Mouse (Mus musculus): ENCODE results near the gene Ccdc146. TPM values are rescaled to one million over a fixed set of nuclear protein-coding genes. Genes with fewer than 3 reads are reported as not detected.
"Not testable (repeated sequence)": the region's sequence is repeated elsewhere in the genome, so short reads cannot be mapped to it uniquely, and the experiment has no call there.

Ccdc146 gene
- total RNA-seq, 2 experiments from 2014 or later, result 0.96 to 1.1 TPM

DNA sequence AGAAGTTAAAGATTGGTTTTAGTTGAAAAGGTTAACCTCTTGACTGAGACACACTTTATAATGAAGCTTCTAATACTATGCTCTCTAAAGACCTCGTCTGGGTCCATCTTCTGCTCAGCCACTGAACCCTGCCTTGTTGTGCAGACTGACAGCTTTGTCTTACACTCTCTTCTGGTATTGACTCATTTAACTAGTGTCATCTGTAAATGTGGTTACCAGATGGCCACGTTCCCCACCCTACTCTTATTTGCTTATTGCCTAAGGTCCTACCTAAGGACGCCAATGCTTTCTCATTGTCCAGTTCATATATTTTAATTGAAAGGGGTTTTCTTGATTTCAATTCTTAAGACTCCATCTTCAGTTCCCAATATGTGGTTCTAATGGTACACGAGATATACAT is 35.6 kb downstream of the Ccdc146 start:
- DNase-seq (ENCODE audit: low spot score in 2 of 2), result no peak

DNA sequence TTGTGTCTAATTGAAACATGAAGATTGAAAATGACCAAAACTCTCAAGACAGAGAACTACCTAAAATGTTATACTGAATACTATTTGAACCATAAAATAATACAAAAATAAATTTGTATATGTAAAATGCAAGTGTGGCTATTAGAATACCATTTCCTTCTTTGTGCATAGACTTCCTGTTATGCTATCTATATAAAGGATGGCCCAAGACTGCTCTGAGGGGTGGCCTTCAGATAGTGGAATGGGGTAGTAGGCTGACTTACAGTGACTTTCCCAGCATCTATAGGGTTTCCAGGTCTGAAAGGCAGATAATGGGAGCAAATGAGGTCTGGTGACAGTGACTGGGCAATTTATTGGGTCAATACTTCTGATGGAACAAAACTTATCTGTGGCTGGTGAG is 37.1 kb downstream of the Ccdc146 start:
- DNase-seq (ENCODE audit: low spot score in 2 of 2), result no peak

DNA sequence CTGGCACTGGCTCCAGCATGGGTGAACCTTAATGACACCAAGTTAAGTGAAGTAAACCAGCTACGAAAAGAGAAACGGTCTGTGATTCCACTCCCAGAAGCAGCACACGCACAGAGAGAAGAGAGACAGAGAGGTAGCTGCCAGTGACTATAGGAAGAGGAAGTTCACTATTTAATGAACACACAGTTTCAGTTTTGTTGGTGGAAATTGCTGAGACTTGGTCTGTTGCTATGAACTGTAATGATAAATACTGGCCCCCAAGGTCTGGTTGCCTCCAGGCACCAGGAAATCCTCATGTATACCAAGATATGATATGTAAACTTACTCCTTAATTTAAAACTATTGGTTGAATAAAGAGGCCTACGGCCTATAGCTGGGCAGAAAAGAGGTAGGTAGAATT is 38.0 kb downstream of the Ccdc146 start:
- no peak for DNase-seq (ENCODE audit: low spot score in 2 of 2)

DNA sequence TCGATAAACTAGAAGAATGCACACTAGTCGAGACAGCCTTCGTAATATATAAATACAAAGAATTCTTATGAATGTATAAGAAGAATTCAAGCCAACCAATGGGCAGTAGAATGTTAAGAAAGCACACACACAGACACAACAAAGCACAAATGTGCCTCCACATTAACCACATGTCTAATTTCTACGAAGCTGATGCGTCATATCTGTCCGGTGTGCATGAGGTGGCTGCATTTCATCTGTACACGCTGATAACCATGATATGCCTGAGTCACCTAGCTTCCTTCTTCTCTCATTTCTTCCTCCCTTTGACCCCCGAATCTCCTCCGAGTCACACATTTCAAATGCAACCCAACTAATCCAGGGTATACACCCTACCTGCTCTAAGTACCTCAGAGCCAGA is 39.5 kb downstream of the Ccdc146 start:
- DNase-seq (ENCODE audit: low spot score in 2 of 2), result no peak

DNA sequence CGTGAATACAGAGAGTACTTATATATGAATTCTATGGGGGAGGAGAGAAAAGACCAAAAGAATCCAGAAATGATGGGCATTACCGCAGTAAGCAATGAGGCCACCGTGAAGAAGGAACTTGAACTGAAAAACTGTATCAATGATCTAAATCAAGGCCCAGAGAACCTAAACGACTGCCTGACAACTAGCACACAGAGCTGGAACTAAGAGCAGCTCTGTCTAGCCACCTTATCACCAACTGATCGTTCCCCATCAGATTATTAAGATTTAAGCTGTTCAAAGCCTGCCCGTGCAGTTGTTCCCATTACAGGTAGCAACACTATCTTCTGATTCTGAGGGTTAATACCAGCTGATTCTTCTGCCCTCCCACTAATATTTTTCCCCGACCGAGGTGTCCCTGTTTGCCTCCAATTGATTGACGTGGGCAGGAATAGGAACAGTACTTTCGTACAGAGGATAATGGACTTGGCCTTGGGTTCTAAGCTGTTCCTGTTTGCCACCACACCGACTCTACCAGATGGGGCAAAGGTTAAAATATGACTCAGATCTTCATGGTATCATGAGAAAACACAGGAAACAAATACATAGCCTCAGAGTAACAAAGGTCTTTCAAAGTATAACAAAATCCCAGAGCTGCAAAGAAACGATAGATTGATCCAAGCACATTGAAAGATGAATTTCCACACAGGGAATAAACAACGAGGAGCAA is 40.1 kb downstream of the Ccdc146 start:
- DNase-seq (ENCODE audit: low spot score in 2 of 2), result no peak

DNA sequence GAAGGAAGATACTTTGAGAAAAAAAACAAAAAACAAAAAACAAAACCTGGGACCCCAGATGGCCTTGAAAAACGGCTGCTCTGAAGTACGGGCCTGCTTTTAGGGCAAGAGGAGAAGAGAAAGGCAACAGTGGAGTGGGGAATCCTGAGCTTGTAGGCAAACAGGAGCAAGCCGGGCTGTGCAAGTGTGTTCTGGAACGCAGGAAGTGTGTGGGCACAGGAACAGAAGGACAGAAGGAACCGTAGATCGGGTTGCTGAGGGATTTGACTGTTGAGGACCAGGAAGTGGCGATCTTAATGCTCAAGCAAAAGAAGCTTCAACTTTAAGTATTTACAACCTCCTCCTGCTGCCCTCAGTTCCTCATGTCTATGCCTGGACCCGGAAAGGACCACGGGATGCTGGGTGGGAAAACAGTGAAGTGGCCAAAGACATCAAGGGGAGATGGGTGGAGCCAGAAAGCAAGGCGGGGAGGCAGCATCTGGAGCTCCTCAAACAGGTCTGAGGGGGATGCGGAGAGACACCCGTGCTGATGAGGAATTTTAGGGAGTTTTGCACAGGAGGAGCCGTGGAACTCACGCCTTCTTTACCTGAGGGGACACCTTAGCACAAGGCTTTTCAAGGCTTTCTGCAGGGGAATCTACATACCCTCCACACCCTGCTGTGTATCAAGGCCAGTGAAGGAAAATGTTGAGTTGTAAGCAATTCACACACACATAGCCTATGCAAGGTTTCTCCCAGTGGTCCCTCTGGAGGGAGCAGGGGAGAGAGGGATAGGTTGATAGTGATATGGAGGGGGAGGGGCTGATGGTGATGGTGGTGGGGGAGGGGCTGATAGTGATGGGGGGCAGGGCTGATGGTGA is 40.9 kb downstream of the Ccdc146 start:
- DNase-seq (ENCODE audit: low spot score in 2 of 2), result no peak

DNA sequence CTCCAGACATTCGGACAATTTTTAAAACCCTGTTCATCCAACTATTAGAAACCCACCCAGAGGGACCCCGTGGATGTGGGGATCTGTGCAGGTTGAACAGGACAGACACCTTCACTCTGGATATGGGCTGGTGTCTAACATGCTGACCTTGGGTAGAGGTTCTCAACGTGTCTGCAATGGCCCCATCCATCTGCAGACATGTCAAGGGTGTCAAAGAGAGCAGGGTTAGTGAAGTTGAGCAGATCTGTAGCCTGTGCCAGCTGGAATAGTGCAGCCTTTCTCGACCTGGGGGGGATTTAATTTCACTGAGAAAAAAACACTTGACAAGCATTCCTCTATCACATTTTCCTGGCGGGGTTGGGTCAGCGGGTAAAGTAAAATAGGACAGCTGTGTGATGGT is 41.8 kb downstream of the Ccdc146 start:
- no peak for DNase-seq (ENCODE audit: low spot score in 2 of 2)

DNA sequence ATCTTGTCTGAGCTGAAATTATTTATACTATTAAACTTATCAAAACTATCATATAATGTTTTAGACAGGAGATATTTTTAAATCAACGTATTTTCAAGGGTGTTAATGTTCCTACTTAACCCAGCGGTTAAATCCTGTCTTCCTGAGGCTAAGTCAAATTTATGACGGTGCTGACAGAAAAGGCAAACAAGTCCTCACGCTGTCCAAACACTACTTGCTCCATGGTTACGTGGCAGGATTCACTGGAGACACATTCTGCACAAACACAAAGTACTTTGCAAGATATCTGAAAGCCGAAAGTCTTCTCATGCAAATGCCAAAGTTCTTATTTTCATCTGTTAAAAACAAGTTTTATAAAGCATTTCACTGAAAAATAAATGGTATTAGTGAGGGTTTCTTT is 42.5 kb downstream of the Ccdc146 start:
- DNase-seq (ENCODE audit: low spot score in 2 of 2), result no peak

DNA sequence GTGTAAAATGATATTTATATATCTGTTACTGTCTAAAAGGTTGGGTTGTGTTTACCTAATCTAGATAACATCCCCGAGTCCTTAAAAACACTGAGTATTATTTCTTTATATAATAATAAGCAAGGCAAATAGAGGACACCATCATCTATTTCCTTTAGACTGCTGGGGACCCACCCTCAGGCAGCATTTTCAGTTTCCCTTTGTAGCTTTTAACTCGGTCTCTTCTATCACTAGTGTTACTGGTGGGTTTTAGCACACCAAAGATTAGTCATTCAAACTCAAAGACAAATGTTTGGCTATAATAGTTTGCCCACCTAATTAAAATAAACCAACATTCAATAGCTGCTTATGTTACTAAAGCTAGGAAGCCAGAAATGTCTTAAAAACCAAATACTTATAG is 46.1 kb downstream of the Ccdc146 start:
- no peak for DNase-seq (ENCODE audit: low spot score in 2 of 2)

DNA sequence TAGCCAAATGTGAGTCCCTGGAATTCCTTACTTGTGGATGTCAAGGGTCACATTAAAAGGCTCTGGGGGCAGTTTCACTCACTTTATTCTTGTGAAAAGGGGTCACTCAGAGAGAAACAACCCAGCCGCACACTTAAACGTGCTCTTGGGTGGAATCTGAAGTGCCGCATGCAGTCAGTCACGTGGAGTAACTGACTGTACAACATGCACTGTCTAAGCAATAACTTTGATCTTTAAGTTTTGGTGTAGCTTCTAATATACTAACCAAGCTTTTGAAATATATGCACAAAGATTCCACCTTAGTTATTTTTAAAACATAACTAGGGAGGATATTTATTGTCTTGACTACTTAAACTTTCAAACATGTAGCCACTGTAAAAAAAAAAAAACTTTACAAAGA is 47.5 kb downstream of the Ccdc146 start:
- no peak for DNase-seq (ENCODE audit: low spot score in 2 of 2)

DNA sequence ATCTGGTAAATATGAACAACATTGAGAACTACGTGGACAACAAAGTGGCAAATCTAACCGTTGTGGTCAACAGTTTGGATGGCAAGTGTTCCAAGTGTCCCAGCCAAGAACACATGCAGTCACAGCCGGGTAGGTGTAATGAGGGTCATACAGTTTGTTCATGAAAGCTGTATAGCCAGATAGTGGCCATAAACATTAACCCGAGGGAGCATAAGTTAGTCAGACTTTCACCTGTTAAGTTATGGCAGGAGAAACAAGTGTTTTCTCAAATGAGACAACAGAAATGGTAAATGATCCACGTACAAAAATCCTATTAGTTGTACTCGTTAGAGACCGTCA is 51.3 kb downstream of the Ccdc146 start:
- DNase-seq (ENCODE audit: low spot score in 2 of 2), result no peak

DNA sequence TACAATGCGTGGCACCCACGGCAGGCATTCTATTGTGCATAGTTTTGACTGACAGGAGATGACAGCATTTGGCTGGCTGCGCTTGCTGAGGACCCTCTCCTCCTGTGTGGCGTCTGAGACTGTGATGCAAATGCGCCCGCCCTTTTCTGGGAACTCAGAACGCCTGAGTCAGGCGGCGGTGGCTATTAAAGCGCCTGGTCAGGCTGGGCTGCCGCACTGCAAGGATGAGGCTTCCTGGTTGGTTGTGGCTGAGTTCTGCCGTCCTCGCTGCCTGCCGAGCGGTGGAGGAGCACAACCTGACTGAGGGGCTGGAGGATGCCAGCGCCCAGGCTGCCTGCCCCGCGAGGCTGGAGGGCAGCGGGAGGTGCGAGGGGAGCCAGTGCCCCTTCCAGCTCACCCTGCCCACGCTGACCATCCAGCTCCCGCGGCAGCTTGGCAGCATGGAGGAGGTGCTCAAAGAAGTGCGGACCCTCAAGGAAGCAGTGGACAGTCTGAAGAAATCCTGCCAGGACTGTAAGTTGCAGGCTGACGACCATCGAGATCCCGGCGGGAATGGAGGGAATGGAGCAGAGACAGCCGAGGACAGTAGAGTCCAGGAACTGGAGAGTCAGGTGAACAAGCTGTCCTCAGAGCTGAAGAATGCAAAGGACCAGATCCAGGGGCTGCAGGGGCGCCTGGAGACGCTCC is 51.8 kb downstream of the Ccdc146 start, which contains the start of gene Fgl2:
TSS of gene Fgl2 (plus strand) at position 150 of the 687 bp plus-strand sequence.
- DNase-seq (ENCODE audit: low spot score in 2 of 2), result peak in 1 of 2 experiments; percentile 62

DNA sequence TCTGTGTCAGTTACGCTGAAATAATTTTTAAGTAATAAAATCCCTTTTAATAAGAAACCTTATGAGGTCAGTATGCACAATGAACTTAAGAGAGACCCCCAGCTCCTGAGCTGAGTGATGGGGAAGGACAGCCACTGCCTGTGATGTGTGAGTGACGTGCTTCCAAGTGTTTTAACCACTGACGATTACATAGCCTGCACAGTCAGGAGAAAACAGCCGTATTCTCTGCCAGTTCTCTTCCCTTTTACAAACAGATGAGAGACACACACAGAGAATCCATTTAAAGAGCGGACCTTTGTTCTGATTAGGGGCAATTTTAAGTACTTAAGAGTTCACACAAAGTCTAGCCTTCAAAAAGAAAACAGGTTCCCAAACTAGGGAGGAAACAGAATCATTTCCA is 52.6 kb downstream of the Ccdc146 start:
- no peak for DNase-seq (ENCODE audit: low spot score in 2 of 2)

DNA sequence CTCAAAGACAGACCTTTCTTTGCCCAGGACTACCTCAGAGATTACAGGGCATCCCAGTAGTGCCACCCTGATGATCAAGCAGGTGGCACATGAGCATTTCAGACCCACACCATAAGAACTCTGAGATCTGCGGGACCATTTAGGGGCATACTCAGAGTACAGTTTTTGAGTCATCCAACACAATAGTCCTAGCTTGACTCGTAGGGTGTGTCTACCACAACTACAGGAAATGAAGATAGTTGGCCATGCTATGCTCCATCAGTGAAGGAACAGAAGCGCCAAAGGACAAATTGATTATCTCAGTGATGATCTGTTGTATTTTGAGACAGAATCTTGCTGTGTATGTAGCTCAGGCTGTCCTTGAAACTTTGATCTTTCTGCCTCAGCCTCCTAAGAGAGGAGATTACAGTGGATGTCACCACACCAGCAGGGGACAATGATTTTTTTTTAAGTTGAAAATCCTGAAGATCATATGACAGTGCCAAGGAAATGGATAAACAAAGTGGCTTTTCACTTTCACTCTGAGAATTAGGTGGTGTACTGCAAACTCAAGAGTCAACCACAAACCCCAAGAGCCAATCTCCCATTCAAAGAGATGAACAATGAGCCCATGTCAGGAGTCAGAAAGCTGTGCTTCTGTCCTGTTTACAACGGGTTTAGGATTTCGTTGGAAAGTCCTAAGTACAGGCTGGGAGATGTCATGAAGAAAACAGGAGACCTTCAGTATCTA is 54.1 kb downstream of the Ccdc146 start:
- no peak for DNase-seq (ENCODE audit: low spot score in 2 of 2)

DNA sequence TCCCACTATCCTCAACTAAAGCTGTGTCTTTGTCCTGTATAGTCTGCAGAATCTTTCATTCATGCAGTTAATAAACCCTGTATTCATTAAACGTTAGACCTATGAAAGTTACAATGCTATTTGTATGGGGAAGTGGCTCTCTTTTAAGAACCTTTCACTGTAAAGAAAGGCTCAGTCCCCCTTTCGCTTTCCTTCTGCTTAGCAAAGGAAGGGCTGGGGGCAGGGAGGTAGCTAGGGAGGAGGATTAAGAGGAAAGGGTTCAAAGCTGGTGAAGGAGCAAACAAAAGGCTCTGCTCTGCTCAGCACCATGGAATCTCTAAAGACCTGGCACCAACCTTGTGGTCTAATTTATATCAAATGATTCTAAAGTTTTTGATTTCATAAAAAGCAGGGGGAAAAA is 57.0 kb downstream of the Ccdc146 start:
- DNase-seq (ENCODE audit: low spot score in 2 of 2), result no peak

DNA sequence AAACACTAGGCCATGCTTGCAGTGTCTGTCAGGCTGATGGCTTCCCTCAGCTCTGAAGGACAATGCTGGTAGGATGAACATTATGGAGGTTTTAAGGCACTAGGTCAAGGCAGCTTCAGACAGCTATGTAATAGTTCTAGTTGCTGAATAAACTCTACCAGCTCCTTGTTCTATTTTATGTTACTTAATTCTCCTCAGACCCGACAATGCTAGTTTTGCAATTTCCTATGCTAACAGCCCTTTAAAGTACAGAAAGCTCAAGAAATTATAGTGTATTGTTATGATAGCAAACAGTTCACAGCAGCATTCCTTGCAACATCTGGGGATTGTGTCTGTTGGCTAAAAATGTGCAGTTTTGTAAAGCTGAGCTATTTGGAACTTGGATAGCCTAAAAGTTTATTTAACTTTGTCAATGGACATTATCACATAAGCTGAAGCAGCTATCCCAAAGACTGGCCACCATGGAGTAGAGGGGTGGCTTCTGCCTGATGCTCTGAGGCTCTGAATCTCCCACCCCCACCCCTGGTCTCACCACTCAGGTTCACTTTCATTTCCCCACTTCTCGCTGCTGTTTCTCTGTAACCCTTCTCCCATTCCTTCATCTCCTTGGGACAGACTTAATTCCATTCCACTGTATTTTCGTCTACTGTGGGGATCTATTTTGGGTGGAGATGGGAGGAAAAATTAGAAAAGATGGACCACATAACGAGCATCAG is 58.0 kb downstream of the Ccdc146 start:
- no peak for DNase-seq (ENCODE audit: low spot score in 2 of 2)

DNA sequence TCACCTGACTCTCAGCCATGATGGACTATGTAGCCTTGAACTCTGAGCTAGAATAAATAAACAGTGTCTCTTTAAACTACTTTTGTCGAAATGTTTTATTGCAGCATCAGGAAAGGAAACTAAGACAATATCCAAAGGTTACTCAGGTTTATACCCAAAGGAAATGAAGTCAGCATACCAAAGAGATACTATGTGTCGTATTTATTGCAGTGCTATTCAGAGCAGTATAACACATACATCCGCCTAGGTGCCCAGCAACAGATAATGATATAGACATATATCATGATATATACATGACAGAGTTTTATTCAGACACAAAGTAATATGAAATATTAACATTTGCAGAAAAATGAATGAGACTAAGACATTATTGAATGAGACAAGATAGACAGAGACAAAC is 61.1 kb downstream of the Ccdc146 start:
- DNase-seq (ENCODE audit: low spot score in 2 of 2), result no peak

DNA sequence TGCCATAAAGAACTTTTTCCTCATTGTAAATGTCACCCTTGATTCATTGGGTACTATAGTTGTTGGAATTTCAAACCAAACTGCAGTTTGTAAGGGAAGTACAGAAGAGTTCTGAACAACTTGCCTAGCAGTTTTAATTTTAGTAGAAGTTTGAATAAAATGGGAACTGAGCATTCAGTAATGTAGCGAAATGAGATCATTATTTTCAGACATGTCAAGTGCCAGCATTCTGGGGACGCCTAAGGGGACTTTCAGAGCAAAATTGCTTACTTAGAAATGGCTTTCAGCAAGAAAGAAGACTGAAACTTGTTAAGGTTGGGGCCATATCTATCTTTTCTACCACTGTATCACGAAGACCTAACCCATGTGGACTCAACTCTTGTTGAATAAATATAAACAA is 65.8 kb downstream of the Ccdc146 start:
- DNase-seq (ENCODE audit: low spot score in 2 of 2), result no peak

DNA sequence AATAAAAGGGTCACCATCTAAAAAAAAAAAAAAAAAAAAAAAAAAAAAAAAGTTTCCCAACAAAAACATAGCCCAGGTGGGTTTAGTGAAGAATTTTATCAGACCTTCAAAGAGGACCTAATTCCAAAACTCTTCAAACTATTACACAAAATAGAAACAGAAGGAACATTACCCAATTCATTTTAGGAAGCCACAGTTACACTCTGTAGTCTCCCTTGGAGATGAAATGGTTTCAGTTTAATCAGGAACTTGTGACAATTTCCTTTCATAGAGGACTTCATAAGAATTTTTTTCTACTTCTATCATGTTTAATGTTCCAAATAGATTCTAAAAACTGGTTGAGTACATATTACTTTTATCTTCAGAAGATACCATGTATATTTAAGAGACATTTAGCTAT is 72.8 kb downstream of the Ccdc146 start:
- no peak for DNase-seq (ENCODE audit: low spot score in 2 of 2)

DNA sequence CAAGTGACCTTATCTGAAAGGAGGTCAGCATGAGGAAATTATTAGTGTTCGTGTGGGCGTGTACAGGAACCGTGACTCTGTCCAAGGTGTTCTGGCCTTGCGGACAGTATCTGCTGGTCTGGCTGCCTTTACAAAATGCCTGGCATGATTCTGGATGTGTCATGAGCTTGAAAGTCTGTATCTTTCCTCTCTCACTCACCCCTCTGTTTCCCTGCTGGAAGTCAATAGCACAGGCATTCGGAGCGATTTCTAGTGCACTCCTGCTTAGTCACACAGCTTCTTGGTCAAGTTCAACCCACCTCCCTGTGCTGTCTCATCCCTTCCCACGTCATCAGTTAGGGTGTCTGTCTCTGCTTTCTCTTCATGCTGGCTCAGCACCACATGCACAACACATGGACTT is 76.1 kb downstream of the Ccdc146 start:
- DNase-seq (ENCODE audit: low spot score in 2 of 2), result no peak

DNA sequence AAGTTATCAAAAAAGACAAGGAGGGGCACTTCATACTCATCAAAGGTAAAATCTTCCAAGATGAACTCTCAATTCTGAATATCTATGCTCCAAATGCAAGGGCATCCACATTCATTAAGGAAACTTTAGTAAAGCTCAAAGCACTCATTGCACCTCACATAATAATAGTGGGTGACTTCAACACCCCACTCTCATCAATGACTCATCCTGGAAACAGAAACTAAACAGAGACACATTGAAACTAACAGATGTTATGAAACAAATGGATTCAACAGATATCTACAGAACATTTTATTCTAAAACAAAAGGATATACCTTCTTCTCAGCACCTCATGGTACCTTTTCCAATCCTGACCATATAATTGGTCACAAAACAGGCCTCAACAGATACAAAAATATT is 82.2 kb downstream of the Ccdc146 start:
- DNase-seq (ENCODE audit: low spot score in 2 of 2), result not testable (repeated sequence)
